Mouse (Mus musculus): ENCODE data around the gene Olfr1312.

DNA sequence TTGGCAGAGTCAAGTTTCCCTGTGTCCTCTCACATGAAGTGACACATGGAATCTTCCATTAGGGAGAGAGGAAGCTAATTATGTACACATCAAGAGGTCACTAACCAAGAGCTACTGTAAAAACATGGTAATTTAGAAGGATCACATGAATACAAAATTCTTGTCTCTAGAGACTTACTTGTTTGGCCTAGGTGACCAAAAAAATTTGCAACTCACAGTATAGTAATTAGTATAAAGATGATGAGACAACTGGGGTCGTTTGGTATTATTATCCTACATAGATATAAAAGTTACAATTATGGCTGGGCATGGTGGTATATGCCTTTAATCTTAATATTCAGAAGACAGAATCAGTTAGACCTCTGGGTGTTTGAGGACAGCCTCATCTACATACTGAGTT is at the start of gene Olfr1312:
- no peak for TF ChIP-seq GATA2 (IDR thresholded peaks at IDR 0.05; ENCODE audit: borderline replicate concordance, low read depth, low read length)
- no peak for TF ChIP-seq CTCF (IDR thresholded peaks at IDR 0.05; ENCODE audit: low read depth, low read length)
- TF ChIP-seq GATA1 (IDR thresholded peaks at IDR 0.05; ENCODE audit: borderline replicate concordance, low read length) = no peak
- no peak for TF ChIP-seq POLR2AphosphoS5 (IDR thresholded peaks at IDR 0.05; ENCODE audit: insufficient replicate concordance, low read depth, low read length)

Measured in G1E (cell line).